Mouse (Mus musculus) forebrain, embryonic 14.5 days (tissue): Measurements from ENCODE around the gene Ubald1. TPM values are rescaled to one million over a fixed set of nuclear protein-coding genes. Genes with fewer than 3 reads are reported as not detected.

Experiments
- ATAC-seq: fragments of 200-750 bp; cut with Nextera tagmentation; 2 replicates; pipeline ENCODE4 v1.8.0; 2017; ENCODE audit warnings: mild to moderate bottlenecking, moderate library complexity
- DNase-seq: peaks from one replicate; pipeline ENCODE4 v3.0.0-alpha.2; 2015; ENCODE audit warnings: low spot score
- H3K27ac ChIP-seq: fragments of 300-500 bp; sonication (generic); 2 replicates; pipeline ENCODE4 v1.5.1; 2014; ENCODE audit warnings: low read depth, mild to moderate bottlenecking, control low read depth, low read length, moderate library complexity
- H3K27me3 ChIP-seq: fragments of 300-500 bp; sonication (generic); replicated peaks from 2 replicates; pipeline ENCODE4 v1.6.1; 2014; ENCODE audit warnings: low read length, control low read depth, mixed read lengths; ENCODE audit not compliant: control insufficient read depth, insufficient read depth
- H3K36me3 ChIP-seq: fragments of 300-500 bp; sonication (generic); 2 replicates; pipeline ENCODE4 v1.6.1; 2014; ENCODE audit warnings: low read length, control low read depth; ENCODE audit not compliant: control insufficient read depth, insufficient read depth
- H3K4me1 ChIP-seq: fragments of 300-500 bp; sonication (generic); 2 replicates; pipeline ENCODE4 v1.6.1; 2014; ENCODE audit warnings: antibody characterized with exemption, low read length, control low read depth; ENCODE audit not compliant: control insufficient read depth, insufficient read depth
- H3K4me2 ChIP-seq: fragments of 300-500 bp; sonication (generic); 2 replicates; pipeline ENCODE4 v1.6.1; 2014; ENCODE audit warnings: mild to moderate bottlenecking, control low read depth, low read length
- H3K4me3 ChIP-seq: fragments of 300-500 bp; sonication (generic); 2 replicates; pipeline ENCODE4 v1.5.1; 2014; ENCODE audit warnings: low read depth, low read length, control low read depth
- H3K9ac ChIP-seq: fragments of 300-500 bp; sonication (generic); 2 replicates; pipeline ENCODE4 v1.6.1; 2014; ENCODE audit warnings: mild to moderate bottlenecking, low read length, control low read depth, moderate library complexity
- H3K9me3 ChIP-seq: fragments of 300-500 bp; sonication (generic); replicated peaks from 2 replicates; pipeline ENCODE4 v1.6.1; 2016; ENCODE audit warnings: low read length, control low read depth, mixed read lengths; ENCODE audit not compliant: control insufficient read depth
- WGBS: fragments of 180-500 bp; shearing (Covaris S2); extraction: QIAGEN DNeasy Blood & Tissue Kit; methylation state at CpG from one replicate; pipeline ENCODE4 v1.1.7; 2014; 5-methylcytosine and 5-hydroxymethylcytosine counted together
- polyA plus RNA-seq: library from polyadenylated mRNA; unstranded; fragments of >200 nt; fragmentation: Nextera tagmentation; extraction: Ambion mirVana; gene quantifications from 2 replicates; pipeline ENCODE4 v1.2.1, GENCODE M21; 2014

The Ubald1 gene
- polyA plus RNA-seq, 1 experiment from 2014 or later: 37.9 TPM

DNA sequence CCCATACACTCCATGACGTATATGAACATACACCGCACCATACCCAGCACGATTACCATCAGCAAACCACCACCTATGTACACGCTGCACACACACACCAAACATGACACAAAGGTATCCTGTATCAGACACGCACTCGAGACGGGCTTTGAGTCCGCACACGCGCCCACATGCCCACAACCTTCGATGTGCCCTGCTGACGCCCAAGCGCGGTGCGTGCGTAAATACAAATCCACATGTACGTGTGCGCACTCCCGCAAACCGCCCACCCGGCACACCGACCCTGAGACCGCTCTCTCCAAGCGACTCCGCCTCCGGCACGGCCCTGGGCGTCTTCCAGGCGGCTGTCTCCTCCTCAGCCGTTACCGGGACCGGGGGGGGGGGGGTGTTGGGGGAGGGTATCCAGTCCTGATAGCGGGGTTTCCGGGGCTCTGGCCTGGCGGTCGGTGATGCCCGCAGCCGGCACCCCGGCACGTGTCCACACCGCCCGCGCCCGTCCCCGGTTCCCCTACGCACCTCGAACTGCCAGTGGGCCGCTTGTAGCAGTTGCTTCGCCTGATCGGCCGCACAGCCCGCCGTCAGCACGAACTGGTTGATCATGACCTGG lies 911 bp downstream of the Ubald1 start:
- under 1% methylated on average over 53 of the region's 54 CpGs for WGBS
- H3K4me2 ChIP-seq: peak overlapping the region; percentile 89
- ATAC-seq (peak; percentile 33), DNase-seq (peak; percentile 48)
- H3K4me1 ChIP-seq: peaks cover 25% of the 10 kb centered on the region
- H3K9ac ChIP-seq: peak overlapping the region; percentile 80
- H3K36me3 ChIP-seq: peaks cover 22% of the 10 kb centered on the region
- no peaks in the 10 kb centered on the region for H3K27me3 ChIP-seq
- H3K27ac ChIP-seq: peak overlapping the region; percentile 97
- H3K9me3 ChIP-seq: no peaks in the 10 kb centered on the region
- peak overlapping the region; percentile 85 for H3K4me3 ChIP-seq

DNA sequence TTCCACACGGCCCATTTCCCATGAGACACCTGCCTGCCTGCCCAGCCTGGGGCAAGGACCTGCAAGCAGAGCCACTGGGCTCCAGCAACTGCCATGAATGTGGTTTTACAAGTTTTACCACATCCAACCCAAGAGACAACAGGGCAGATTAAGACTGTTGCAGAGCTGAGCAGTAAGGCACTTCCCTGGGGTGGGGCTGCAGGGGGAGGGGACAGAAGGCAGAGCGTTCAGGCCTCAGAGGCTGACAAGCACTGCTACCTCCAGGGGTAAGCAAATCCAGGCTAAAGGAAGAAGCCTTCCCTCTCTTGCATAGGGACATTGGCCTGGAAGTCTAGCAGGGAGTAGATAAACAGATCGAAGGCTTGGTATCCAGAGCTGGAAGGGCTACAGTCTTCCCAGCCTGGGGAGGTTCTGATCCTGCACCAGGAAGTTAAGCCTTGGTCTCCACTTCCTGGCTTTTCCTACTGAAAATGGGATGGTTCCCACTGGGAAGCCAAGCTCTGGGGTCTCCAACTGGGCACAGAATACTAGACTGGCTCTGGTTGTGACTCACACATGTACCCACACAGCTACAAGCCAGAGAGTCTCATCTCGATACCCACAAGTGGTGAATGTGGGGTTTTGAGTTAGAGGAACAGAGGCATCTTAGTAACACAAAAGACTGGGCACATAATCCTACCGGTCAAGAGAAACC lies 1.8 kb downstream of the Ubald1 start:
- DNase-seq (no peak), ATAC-seq (no peak)
- peak overlapping the region; percentile 89 for H3K4me2 ChIP-seq
- H3K9ac ChIP-seq: peak overlapping the region; percentile 80
- no peaks in the 10 kb centered on the region for H3K9me3 ChIP-seq
- peak overlapping the region; percentile 85 for H3K4me3 ChIP-seq
- H3K27me3 ChIP-seq: no peaks in the 10 kb centered on the region
- peaks cover 25% of the 10 kb centered on the region for H3K4me1 ChIP-seq
- no peak overlapping the region for H3K27ac ChIP-seq
- WGBS: 38% methylated on average over 5 of the region's 5 CpGs
- H3K36me3 ChIP-seq: peaks cover 26% of the 10 kb centered on the region

DNA sequence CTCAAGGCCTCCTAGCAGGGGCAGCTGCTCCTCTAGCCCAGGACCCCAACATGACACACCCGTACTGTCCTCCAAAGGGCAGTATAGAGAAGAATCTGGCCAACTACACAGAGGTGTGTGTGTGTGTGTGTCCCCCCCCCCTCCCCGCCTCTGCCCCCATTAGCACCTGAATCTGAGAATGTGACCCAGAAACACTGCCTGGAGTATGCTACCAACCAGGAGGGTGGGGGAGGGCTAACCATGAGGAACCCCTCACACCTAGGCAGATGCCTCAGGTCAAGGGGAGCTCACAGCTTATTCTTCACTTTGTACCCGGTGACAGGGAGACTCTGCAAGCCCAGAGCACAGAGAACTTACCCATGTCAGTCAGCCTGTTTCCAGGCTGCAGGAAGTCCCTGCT lies 2.4 kb downstream of the Ubald1 start:
- no peak for ATAC-seq
- 80% methylated on average over 3 of the region's 3 CpGs for WGBS
- H3K27me3 ChIP-seq: no peaks in the 10 kb centered on the region
- H3K36me3 ChIP-seq: peaks cover 26% of the 10 kb centered on the region
- no peak overlapping the region for H3K27ac ChIP-seq
- H3K4me2 ChIP-seq: peak overlapping the region; percentile 89
- no peaks in the 10 kb centered on the region for H3K9me3 ChIP-seq
- H3K9ac ChIP-seq: peak overlapping the region; percentile 80
- H3K4me1 ChIP-seq: peaks cover 25% of the 10 kb centered on the region
- peak overlapping the region; percentile 85; the same call in 1 of the 2 replicates for H3K4me3 ChIP-seq
- no peak for DNase-seq

DNA sequence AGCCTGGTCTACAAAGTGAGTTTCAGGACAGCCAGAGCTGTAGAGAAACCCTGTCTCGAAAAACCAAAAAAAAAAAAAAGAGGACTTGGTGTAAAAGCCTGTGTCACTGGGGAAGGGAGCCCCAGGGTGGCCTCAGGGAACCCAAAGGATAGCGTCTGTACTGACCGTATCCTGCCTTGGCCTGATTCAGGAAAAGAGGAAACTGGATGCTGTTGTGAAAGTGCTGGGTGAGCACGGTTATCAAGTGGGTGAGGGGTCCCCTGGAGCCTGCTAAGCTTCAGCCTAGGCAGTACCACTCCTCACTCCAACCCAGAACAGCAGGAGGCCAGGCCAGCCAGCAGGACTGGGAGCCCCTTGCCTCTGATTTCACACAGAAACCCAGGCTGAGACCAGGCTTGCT lies 2.9 kb downstream of the Ubald1 start:
- H3K4me2 ChIP-seq: no peak overlapping the region
- no peak overlapping the region; the same call in 1 of the 2 replicates for H3K9ac ChIP-seq
- H3K9me3 ChIP-seq: no peaks in the 10 kb centered on the region
- 85% methylated on average over 4 of the region's 4 CpGs for WGBS
- DNase-seq (no peak), ATAC-seq (no peak)
- H3K27me3 ChIP-seq: no peaks in the 10 kb centered on the region
- H3K4me3 ChIP-seq: no peak overlapping the region
- no peak overlapping the region for H3K27ac ChIP-seq
- peaks cover 26% of the 10 kb centered on the region for H3K36me3 ChIP-seq
- peaks cover 25% of the 10 kb centered on the region for H3K4me1 ChIP-seq

DNA sequence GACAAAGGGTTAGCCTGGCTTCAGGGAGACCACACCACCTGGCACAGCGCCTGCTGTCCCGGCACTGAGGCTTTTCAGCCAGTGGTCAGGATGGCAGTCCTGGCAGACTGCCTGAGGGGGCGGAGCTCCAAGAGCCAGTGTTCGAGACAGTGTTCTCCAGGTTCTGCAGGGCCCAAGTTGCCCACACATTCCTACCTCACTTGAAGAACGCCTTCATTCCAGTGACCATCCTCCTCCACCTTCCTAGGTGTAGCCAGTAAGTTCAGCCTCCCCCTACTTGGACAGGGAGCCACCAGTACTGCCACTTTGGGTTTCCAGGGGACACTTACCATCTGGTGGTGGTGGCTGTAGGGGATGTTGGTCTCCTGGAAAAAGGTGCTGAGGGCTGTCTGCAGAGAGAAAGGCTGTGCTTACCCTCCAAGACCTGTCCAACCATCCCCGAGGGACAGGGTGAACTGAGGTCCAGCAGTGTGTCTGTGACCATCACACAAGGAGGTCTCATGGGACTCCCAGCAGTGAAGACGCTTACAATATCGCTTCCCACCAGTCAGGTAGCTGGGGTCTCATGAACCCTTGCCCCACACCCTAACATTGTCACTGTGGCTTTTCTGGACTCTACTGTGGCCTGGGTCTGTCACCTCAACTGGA lies 4.0 kb downstream of the Ubald1 start:
- H3K4me2 ChIP-seq: no peak overlapping the region
- no peak overlapping the region for H3K4me3 ChIP-seq
- no peaks in the 10 kb centered on the region for H3K27me3 ChIP-seq
- no peaks in the 10 kb centered on the region for H3K9me3 ChIP-seq
- no peak overlapping the region for H3K9ac ChIP-seq
- WGBS: 68% methylated on average over 8 of the region's 8 CpGs
- DNase-seq: peak; percentile 59
- ATAC-seq: no peak
- peaks cover 18% of the 10 kb centered on the region for H3K4me1 ChIP-seq
- no peak overlapping the region for H3K27ac ChIP-seq
- peaks cover 26% of the 10 kb centered on the region for H3K36me3 ChIP-seq

DNA sequence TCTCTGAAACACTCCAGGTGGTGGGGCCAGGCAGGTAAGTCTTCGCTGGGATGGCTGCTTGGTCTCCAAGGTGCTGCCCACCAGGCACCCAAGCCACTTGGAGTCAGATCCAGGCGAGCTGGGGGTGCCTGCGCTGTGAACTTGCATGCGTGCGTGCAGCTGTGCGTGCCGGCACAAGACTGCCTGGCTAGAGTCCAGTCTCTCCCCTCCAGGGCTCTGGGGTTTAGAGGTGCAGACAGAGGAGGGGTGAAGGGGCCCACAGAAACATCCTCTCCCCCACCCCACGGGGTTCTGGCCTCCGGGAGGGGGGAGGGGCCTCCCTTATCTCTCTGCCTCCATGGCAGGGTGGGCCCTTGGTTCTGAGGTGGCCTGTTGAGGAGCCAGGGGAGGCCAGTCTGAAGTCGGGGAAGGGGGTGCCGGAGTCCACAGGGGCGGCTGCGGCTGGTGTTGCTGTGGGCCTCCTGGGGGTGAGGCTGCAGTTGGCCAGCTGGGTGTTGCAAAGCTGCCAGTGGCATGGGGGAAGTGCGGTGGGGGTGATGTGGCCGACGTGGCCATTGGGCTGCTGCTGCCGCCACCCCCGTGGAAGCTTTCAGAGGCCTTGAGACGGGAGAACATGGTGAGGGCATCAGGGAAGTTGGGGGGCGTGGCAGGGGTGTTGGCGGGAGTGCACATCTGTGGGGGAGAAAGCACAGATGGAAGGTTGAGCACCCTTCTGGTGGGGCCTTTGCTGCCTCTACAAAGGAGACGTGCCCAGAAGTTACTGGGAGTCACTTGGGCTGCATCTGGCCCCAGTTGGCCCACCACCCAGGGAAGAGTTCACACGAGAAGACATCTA lies 4.7 kb downstream of the Ubald1 start:
- no peaks in the 10 kb centered on the region for H3K27me3 ChIP-seq
- WGBS: 84% methylated on average over 21 of the region's 23 CpGs

DNA sequence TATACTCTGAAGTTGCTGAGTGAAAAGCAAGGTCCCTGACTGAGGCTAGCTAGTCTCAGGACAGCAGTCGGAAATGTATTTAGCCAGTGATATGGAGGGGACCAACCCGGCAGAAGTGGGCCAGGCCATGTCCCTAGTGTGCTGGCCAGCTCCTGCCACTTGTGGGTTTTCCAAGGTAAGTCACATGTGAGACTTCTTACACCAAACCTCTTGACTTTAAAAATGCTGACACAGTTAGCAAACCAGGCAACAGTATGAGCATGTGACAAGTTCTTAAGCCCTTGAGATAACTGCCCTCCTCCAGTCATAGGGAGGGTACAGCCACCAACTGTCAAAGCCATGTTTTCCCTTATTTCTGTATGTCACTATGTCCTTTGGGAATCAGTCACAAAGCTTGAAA lies 8.2 kb downstream of the Ubald1 start:
- Histone ChIP-seq H3K27me3 (no peaks in the 10 kb centered on the region), H3K9ac (no peak overlapping the region), H3K4me1 (peaks cover 4% of the 10 kb centered on the region; the same call in 1 of the 2 replicates), H3K36me3 (peaks cover 34% of the 10 kb centered on the region), H3K9me3 (no peaks in the 10 kb centered on the region), H3K4me2 (no peak overlapping the region), H3K27ac (no peak overlapping the region), H3K4me3 (no peak overlapping the region)
- ATAC-seq (no peak), DNase-seq (no peak)
- WGBS: 91% methylated on average over 2 of the region's 2 CpGs

More for the DNA sequence above, 4.7 kb downstream of the Ubald1 start:
- peaks cover 26% of the 10 kb centered on the region for H3K36me3 ChIP-seq
- no peak overlapping the region for H3K9ac ChIP-seq
- peaks cover 15% of the 10 kb centered on the region for H3K4me1 ChIP-seq
- H3K4me2 ChIP-seq: no peak overlapping the region
- ATAC-seq: no peak
- DNase-seq: no peak
- no peak overlapping the region for H3K27ac ChIP-seq
- H3K4me3 ChIP-seq: no peak overlapping the region
- H3K9me3 ChIP-seq: no peaks in the 10 kb centered on the region

DNA sequence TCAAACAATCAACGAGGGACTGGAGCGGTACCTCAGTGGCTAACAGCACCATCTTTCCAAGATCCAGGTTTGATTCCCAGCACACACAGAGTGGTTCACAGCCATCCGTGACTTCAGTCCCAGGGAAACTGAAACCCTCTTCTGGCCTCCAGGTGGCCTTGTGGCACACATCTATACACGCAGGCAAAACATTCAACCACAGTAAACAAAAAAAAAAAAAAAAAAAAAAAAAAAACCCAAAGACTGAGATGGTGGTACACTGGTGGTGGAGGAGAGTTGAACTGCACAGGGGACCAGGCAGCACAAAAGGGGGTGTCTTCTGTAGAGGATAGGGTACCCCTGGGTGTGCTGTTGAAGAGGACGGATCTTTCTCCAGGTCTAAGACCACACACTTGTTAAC lies 9.6 kb downstream of the Ubald1 start:
- ATAC-seq: no peak
- no peak overlapping the region for H3K4me2 ChIP-seq
- H3K9ac ChIP-seq: no peak overlapping the region
- H3K27ac ChIP-seq: no peak overlapping the region
- peaks cover 25% of the 10 kb centered on the region for H3K36me3 ChIP-seq
- no peaks in the 10 kb centered on the region for H3K4me1 ChIP-seq
- 89% methylated on average over 5 of the region's 5 CpGs for WGBS
- no peak overlapping the region for H3K4me3 ChIP-seq
- H3K27me3 ChIP-seq: no peaks in the 10 kb centered on the region
- DNase-seq: no peak
- H3K9me3 ChIP-seq: no peaks in the 10 kb centered on the region
